Mouse (Mus musculus) G1E (cell line): ENCODE results near the gene Cd28.

Experiments
- CTCF ChIP-seq: IDR thresholded peaks from 2 replicates; pipeline ENCODE4 v1.5.1; 2012; ENCODE audit warnings: low read depth, low read length, inconsistent platforms, mixed read lengths
- GATA1 ChIP-seq: IDR thresholded peaks from 2 replicates; pipeline ENCODE4 v1.6.1; 2012; ENCODE audit warnings: borderline replicate concordance, low read length, inconsistent platforms, mixed read lengths
- GATA2 ChIP-seq: IDR thresholded peaks from 2 replicates; pipeline ENCODE4 v1.6.1; 2012; ENCODE audit warnings: low read depth, low read length, inconsistent platforms, borderline replicate concordance
- POLR2AphosphoS5 ChIP-seq: IDR thresholded peaks from 2 replicates; pipeline ENCODE4 v1.6.1; 2012; ENCODE audit warnings: low read depth, low read length, inconsistent platforms; ENCODE audit not compliant: insufficient replicate concordance

GRCm38 (mm10) chr1:60702641-60703040 lies 14.0 kb upstream of the Cd28 start:
- TF ChIP-seq CTCF, result no peak
- TF ChIP-seq GATA1, result no peak
- no peak for TF ChIP-seq POLR2AphosphoS5
- TF ChIP-seq GATA2, result no peak
